Mouse (Mus musculus): ENCODE data around the gene Olfr1215. TPM values are rescaled to one million over a fixed set of nuclear protein-coding genes. Genes with fewer than 3 reads are reported as not detected.
"Not testable (repeated sequence)": the region's sequence is repeated elsewhere in the genome, so short reads cannot be mapped to it uniquely, and the experiment has no call there.

The Olfr1215 gene
- polyA plus RNA-seq (2016; fragmentation: Nextera tagmentation; extraction: Ambion mirVana): not detected in 2 replicates

DNA sequence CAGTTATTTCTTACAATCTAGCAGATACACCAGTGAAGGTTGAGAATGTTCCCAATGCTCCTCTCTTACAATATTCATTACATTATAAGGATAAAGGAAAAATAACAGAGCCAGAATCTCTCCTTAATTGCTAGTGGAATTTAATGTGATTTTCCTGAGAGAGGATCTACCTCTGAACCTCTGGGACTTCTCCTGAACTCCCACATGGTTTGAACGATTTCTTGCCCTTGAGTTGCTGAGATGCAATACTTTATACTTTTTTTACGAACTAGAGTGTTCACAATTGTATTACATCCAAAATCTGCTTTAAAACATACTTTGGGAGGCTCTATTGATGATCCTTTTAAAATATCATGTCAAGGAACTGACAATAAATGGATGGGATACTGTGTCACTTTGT lies at the start of gene Olfr1215:
TSS of gene Olfr1215 (minus strand) at position 101 of the 400 bp plus-strand sequence.
- no peaks in the 10 kb centered on the region for H3K36me3 ChIP-seq
- H3K4me2 ChIP-seq (replicated peaks): no peak within 1 kb of the TSS
- H3K4me1 ChIP-seq: no peaks in the 10 kb centered on the region
- whole genome bisulfite sequencing: 74% methylated on average over 2 of the region's 2 CpGs
- no peaks in the 10 kb centered on the region for H3K9me3 ChIP-seq
- H3K27ac ChIP-seq: no peak within 1 kb of the TSS
- H3K4me3 ChIP-seq: no peak within 1 kb of the TSS
- ATAC-seq (ENCODE audit: low FRiP score, low read depth): no peak
- H3K27me3 ChIP-seq (replicated peaks): no peaks in the 10 kb centered on the region
- H3K9ac ChIP-seq: no peak within 1 kb of the TSS

DNA sequence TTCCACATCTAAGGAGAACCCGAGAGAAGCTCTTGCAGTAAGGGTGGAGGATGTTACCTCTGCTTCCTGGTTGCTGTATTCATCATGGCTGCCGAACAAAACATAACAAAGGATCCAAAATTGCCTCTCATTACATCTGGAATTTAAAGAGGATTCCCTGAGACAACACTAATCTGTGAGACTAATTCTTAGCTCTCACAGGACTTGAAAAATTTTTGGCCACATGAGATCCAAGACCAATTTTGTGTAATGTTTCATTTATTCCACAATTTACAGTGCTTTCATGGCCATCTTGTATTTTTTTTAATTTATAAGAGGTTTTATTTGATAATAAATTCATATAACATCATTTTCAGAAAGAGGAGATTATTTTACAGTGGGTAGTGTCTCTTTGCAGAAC lies 25.2 kb upstream of the Olfr1215 start, which contains the start of gene Olfr1217:
TSS of gene Olfr1217 (minus strand) at position 101 of the 400 bp plus-strand sequence.
- Histone ChIP-seq H3K4me1 (no peaks in the 10 kb centered on the region), H3K27ac (no peak within 1 kb of the TSS), H3K4me2 (replicated peaks) (no peak within 1 kb of the TSS), H3K27me3 (replicated peaks) (no peaks in the 10 kb centered on the region), H3K4me3 (no peak within 1 kb of the TSS), H3K9ac (no peak within 1 kb of the TSS), H3K9me3 (no peaks in the 10 kb centered on the region), H3K36me3 (no peaks in the 10 kb centered on the region)
- ATAC-seq (ENCODE audit: low FRiP score, low read depth): no peak
- WGBS: 75% methylated on average over 2 of the region's 2 CpGs

DNA sequence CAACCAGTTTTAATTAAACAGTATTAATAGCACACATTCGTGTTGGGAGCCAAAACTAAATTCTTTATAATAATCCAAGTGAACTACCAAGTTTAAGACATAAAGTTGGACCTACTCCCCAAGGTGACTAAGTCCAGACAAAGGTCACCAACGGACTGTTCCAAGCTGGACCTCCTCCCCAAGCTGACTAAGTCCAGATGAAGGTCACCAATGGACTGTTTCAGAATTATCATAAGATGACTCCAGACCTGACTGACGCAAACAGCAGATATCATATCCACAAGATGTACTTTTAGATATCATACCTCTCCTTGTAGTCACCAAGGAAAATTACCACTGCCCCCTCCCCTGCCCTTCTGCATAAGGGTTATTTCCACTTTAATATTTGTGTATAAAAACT lies 14.7 kb upstream of the Olfr1215 start:
- WGBS: 80% methylated on average over 3 of the region's 3 CpGs
- H3K4me1 ChIP-seq; H3K27ac ChIP-seq; H3K4me3 ChIP-seq; H3K9me3 ChIP-seq; H3K9ac ChIP-seq; H3K4me2 ChIP-seq (replicated peaks); ATAC-seq (ENCODE audit: low FRiP score, low read depth); H3K27me3 ChIP-seq (replicated peaks); H3K36me3 ChIP-seq: not testable (repeated sequence)

DNA sequence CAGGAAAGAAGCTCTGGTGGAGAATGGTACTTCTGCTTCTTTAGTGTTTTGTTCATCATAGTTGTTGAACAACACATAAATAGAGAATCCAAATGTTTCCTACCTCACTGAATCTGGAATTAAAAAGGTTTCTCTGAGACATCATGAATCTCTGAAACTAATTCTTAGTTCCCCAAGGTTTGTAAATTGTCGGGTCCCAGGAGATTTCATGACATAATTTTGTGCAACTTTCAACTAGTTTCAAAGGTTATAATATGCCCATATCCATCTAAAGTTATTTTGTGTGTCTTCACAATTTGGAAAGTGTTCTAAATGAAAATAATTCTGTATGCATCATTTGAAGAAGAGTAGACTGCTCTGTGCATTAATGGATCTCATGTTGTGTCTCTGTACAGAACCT lies 11.5 kb upstream of the Olfr1215 start, which contains the start of gene Olfr1216:
TSS of gene Olfr1216 (minus strand) at position 101 of the 400 bp plus-strand sequence.
- no peak within 1 kb of the TSS for H3K4me2 ChIP-seq (replicated peaks)
- H3K4me3 ChIP-seq: no peak within 1 kb of the TSS
- no peaks in the 10 kb centered on the region for H3K36me3 ChIP-seq
- ATAC-seq (ENCODE audit: low FRiP score, low read depth): no peak
- no peaks in the 10 kb centered on the region for H3K4me1 ChIP-seq
- WGBS: 84% methylated on average over 1 of the region's 1 CpGs
- H3K9me3 ChIP-seq: no peaks in the 10 kb centered on the region
- no peak within 1 kb of the TSS for H3K9ac ChIP-seq
- H3K27me3 ChIP-seq (replicated peaks): no peaks in the 10 kb centered on the region
- no peak within 1 kb of the TSS for H3K27ac ChIP-seq

DNA sequence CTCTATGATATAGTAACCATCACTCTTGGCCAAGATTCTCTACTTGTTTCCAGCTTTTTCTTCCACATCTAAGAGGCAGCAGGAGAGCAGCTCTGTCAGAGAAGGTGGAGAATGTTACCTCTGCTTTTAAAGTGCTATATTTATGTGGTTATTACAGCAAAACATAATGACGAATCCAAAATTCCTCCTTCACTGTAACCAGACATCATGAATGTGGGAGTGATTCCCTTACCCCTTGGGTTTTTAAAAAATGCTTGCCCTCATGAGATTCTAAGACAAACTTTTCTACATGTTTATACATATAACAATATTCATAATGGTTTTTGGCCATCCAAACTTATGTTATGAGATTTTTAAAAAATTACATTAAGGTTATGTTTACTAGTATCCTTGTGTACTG lies 14.2 kb downstream of the Olfr1215 start, which contains the start of gene Olfr1214:
TSS of gene Olfr1214 (minus strand) at position 101 of the 400 bp plus-strand sequence.
- no peak within 1 kb of the TSS for H3K4me2 ChIP-seq (replicated peaks)
- no peak within 1 kb of the TSS for H3K9ac ChIP-seq
- WGBS: 94% methylated on average over 1 of the region's 1 CpGs
- no peak within 1 kb of the TSS for H3K4me3 ChIP-seq
- H3K27me3 ChIP-seq (replicated peaks): no peaks in the 10 kb centered on the region
- no peaks in the 10 kb centered on the region for H3K9me3 ChIP-seq
- no peaks in the 10 kb centered on the region for H3K4me1 ChIP-seq
- H3K27ac ChIP-seq: no peak within 1 kb of the TSS
- no peaks in the 10 kb centered on the region for H3K36me3 ChIP-seq
- ATAC-seq (ENCODE audit: low FRiP score, low read depth): no peak

DNA sequence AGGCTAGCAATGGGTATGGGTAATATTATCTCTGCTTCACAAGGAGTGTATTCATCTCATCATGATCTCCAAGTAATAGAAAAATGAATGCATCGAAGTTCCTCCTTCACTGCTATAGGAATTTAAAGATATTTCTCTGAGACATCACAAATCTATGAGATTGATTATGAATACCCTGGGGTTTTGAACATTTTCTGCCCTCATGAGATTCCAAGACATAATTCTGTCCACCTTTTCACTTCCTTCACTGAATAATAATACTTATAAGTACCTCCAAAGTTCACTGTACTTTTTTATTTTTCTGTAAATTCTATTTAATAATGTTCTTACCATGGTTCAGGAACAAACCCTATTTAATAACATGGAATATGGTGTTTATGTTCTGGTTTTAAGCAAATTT lies 26.6 kb downstream of the Olfr1215 start, which contains the start of gene Gm13762:
TSS of gene Gm13762 (minus strand) at position 101 of the 400 bp plus-strand sequence.
- Histone ChIP-seq H3K4me2 (replicated peaks) (no peak within 1 kb of the TSS), H3K4me1 (no peaks in the 10 kb centered on the region), H3K27ac (no peak within 1 kb of the TSS), H3K9ac (no peak within 1 kb of the TSS), H3K27me3 (replicated peaks) (no peaks in the 10 kb centered on the region), H3K4me3 (no peak within 1 kb of the TSS), H3K9me3 (no peaks in the 10 kb centered on the region), H3K36me3 (no peaks in the 10 kb centered on the region)
- 90% methylated on average over 1 of the region's 1 CpGs for WGBS
- ATAC-seq (ENCODE audit: low FRiP score, low read depth): no peak

DNA sequence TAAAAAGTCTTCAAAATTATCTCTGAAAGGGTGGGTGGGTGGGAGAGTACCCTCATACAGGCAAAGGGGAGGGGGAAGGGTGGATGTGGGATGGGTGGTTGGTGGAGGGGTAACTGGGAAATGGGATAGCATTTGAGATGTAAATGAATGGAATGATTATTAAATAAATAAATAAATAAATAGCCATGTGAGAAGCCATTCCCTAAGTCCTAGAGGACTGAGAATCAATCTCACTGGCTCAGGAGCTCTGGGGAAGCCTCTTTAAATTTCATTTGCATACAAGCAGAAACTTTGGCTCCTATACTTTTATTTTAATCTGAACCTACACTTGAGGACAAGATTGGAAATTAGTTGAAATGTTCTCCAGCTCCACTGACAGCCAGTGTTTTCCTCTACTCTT lies 53.1 kb downstream of the Olfr1215 start, which contains the start of gene Olfr1212:
TSS of gene Olfr1212 (plus strand) at position 301 of the 400 bp plus-strand sequence.
- no peak within 1 kb of the TSS for H3K27ac ChIP-seq
- H3K4me2 ChIP-seq (replicated peaks): no peak within 1 kb of the TSS
- H3K36me3 ChIP-seq: no peaks in the 10 kb centered on the region
- no peak within 1 kb of the TSS for H3K9ac ChIP-seq
- no peak within 1 kb of the TSS for H3K4me3 ChIP-seq
- no peaks in the 10 kb centered on the region for H3K27me3 ChIP-seq (replicated peaks)
- no peak for ATAC-seq (ENCODE audit: low FRiP score, low read depth)
- no peaks in the 10 kb centered on the region for H3K9me3 ChIP-seq
- H3K4me1 ChIP-seq: no peaks in the 10 kb centered on the region

Other genes starting within 250 kb of the Olfr1215 start
- gene Olfr1199, start 246.5 kb downstream of the Olfr1215 start, polyA plus RNA-seq (2016; fragmentation: Nextera tagmentation; extraction: Ambion mirVana): not detected in 2 replicates
- not detected in 2 replicates for gene Olfr1200, start 236.5 kb downstream of the Olfr1215 start, polyA plus RNA-seq (2016; fragmentation: Nextera tagmentation; extraction: Ambion mirVana)
- not detected in 2 replicates for gene Olfr1201, start 213.9 kb downstream of the Olfr1215 start, polyA plus RNA-seq (2016; fragmentation: Nextera tagmentation; extraction: Ambion mirVana)
- 0.05 TPM in 1 of 2 replicates, not detected in the other for gene Olfr1202, start 192.5 kb downstream of the Olfr1215 start, polyA plus RNA-seq (2016; fragmentation: Nextera tagmentation; extraction: Ambion mirVana)
- not detected in 2 replicates for gene Olfr1205, start 177.2 kb downstream of the Olfr1215 start, polyA plus RNA-seq (2016; fragmentation: Nextera tagmentation; extraction: Ambion mirVana)
- gene Olfr1204, start 157.7 kb downstream of the Olfr1215 start, polyA plus RNA-seq (2016; fragmentation: Nextera tagmentation; extraction: Ambion mirVana): not detected in 2 replicates
- not detected in 2 replicates for gene Olfr1206, start 143.7 kb downstream of the Olfr1215 start, polyA plus RNA-seq (2016; fragmentation: Nextera tagmentation; extraction: Ambion mirVana)
- gene Olfr1208, start 104.7 kb downstream of the Olfr1215 start, polyA plus RNA-seq (2016; fragmentation: Nextera tagmentation; extraction: Ambion mirVana): not detected in 2 replicates
- gene Olfr1209, start 91.8 kb downstream of the Olfr1215 start, polyA plus RNA-seq (2016; fragmentation: Nextera tagmentation; extraction: Ambion mirVana): not detected in 2 replicates
- not detected in 2 replicates for gene Olfr1211, start 68.9 kb downstream of the Olfr1215 start, polyA plus RNA-seq (2016; fragmentation: Nextera tagmentation; extraction: Ambion mirVana)
- not detected in 2 replicates for gene Olfr1212, start 53.0 kb downstream of the Olfr1215 start, polyA plus RNA-seq (2016; fragmentation: Nextera tagmentation; extraction: Ambion mirVana)
- not detected in 2 replicates for gene Gm13762, start 26.7 kb downstream of the Olfr1215 start, polyA plus RNA-seq (2016; fragmentation: Nextera tagmentation; extraction: Ambion mirVana)
- not detected in 2 replicates for gene Olfr1214, start 14.3 kb downstream of the Olfr1215 start, polyA plus RNA-seq (2016; fragmentation: Nextera tagmentation; extraction: Ambion mirVana)
- not detected in 2 replicates for gene Olfr1216, start 11.4 kb upstream of the Olfr1215 start, polyA plus RNA-seq (2016; fragmentation: Nextera tagmentation; extraction: Ambion mirVana)
- not detected in 2 replicates for gene Olfr1217, start 25.1 kb upstream of the Olfr1215 start, polyA plus RNA-seq (2016; fragmentation: Nextera tagmentation; extraction: Ambion mirVana)
- not detected in 2 replicates for gene Olfr1218, start 54.2 kb upstream of the Olfr1215 start, polyA plus RNA-seq (2016; fragmentation: Nextera tagmentation; extraction: Ambion mirVana)
- gene Olfr1219, start 76.5 kb upstream of the Olfr1215 start, polyA plus RNA-seq (2016; fragmentation: Nextera tagmentation; extraction: Ambion mirVana): not detected in 2 replicates
- 0.04 TPM in 1 of 2 replicates, not detected in the other for gene Olfr1220, start 99.9 kb upstream of the Olfr1215 start, polyA plus RNA-seq (2016; fragmentation: Nextera tagmentation; extraction: Ambion mirVana)
- gene Olfr1221, start 110.3 kb upstream of the Olfr1215 start, polyA plus RNA-seq (2016; fragmentation: Nextera tagmentation; extraction: Ambion mirVana): not detected in 2 replicates
- not detected in 2 replicates for gene Olfr1222, start 126.1 kb upstream of the Olfr1215 start, polyA plus RNA-seq (2016; fragmentation: Nextera tagmentation; extraction: Ambion mirVana)
- gene Olfr1223, start 144.6 kb upstream of the Olfr1215 start, polyA plus RNA-seq (2016; fragmentation: Nextera tagmentation; extraction: Ambion mirVana): not detected in 2 replicates
- not detected in 2 replicates for gene Olfr1224-ps1, start 157.1 kb upstream of the Olfr1215 start, polyA plus RNA-seq (2016; fragmentation: Nextera tagmentation; extraction: Ambion mirVana)
- gene Olfr1225, start 167.7 kb upstream of the Olfr1215 start, polyA plus RNA-seq (2016; fragmentation: Nextera tagmentation; extraction: Ambion mirVana): not detected in 2 replicates
- not detected in 2 replicates for gene Olfr1226, start 193.1 kb upstream of the Olfr1215 start, polyA plus RNA-seq (2016; fragmentation: Nextera tagmentation; extraction: Ambion mirVana)
- gene Olfr1228, start 247.1 kb upstream of the Olfr1215 start, polyA plus RNA-seq (2016; fragmentation: Nextera tagmentation; extraction: Ambion mirVana): not detected in 2 replicates